Mouse (Mus musculus): ENCODE measurements around the gene Luzp1.
A peak's percentile ranks its signal among the peaks of the same experiment; 100 is the strongest.

- TF ChIP-seq CTCF (IDR thresholded peaks at IDR 0.05; ENCODE audit: extremely low read depth, insufficient read depth, low read length) (no peak), POLR2A (IDR thresholded peaks at IDR 0.05; ENCODE audit: extremely low read depth, insufficient read depth, low read length) (peak; percentile 77; the same call in 1 of the 2 replicates)
These were observed at the start of gene Luzp1 for GRCm38 (mm10) chr4:136469371-136469903.

Measured in cortical plate, adult 2 months (tissue).